Mouse (Mus musculus): ENCODE results near the gene Ermap. TPM values are rescaled to one million over a fixed set of nuclear protein-coding genes. Genes with fewer than 3 reads are reported as not detected.

The Ermap gene
- under 1 TPM; 0.40 to 0.54 TPM for total RNA-seq (2021)
- long read RNA-seq, experiment 1, partial matches to known transcripts: 1 of 2 reads
- long read RNA-seq, experiment 1, other reads (novel, unspliced or antisense): 1 of 2 reads
- long read RNA-seq, experiment 2, partial matches to known transcripts: 1 of 1 reads
- long read RNA-seq, experiment 2, other reads (novel, unspliced or antisense): 0 of 1 reads

DNA sequence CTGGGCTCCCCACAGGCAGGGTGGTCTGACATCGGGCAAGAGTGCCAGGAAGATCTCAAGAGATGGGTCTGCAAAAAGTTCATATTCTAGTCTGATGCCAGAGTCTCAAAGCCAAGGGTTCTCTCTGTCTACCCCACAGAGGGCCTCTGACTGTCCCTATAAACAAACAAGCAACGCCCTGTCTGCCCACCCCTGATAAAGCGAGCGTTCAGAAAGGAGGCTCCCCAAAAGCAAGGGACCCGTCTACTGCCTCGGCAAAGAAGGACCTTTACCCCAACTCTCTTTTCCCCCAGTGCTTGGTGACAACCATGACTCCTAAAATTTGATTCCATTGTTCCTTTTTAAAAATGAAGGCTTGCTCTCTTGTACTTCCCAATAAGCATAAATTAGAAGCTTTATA is at the start of gene Ermap:
Ermap (minus strand) TSS at position 148 of the 400 bp plus-strand sequence.
- TF ChIP-seq CTCF (IDR thresholded peaks at IDR 0.05): no peak
- Histone ChIP-seq H3K4me3 (no peak within 1 kb of the TSS), H3K27ac (no peak within 1 kb of the TSS)
- intact Hi-C loops (cut with DNase I): loop anchor here (10.0 kb wide), 1 partner anchor 545 kb away; no protein-coding TSS in a partner anchor
- DNase-seq (ENCODE audit: extremely low spot score in 1 of 2, low spot score in 2 of 2): no peak

GRCm38 (mm10) chr4:119239181-119239682 is 49.4 kb upstream of the Ermap start:
- no peak overlapping the region for H3K4me3 ChIP-seq
- intact Hi-C loops (cut with DNase I): no loop called here

GRCm38 (mm10) chr4:119238661-119239060 is 48.9 kb upstream of the Ermap start:
- DNase-seq (ENCODE audit: extremely low spot score in 1 of 2, low spot score in 2 of 2): no peak
- no peak for TF ChIP-seq CTCF (IDR thresholded peaks at IDR 0.05)
- intact Hi-C loops (cut with DNase I): no loop called here
- Histone ChIP-seq H3K4me3 (no peak overlapping the region), H3K27ac (0 out of 2 replicates have a peak overlapping the region, but pooled peaks have one; percentile 3)

More at GRCm38 (mm10) chr4:119239181-119239682, 49.4 kb upstream of the Ermap start:
- DNase-seq (ENCODE audit: extremely low spot score in 1 of 2, low spot score in 2 of 2): peak in 1 of 2 experiments; percentile 46
- TF ChIP-seq CTCF (IDR thresholded peaks at IDR 0.05): peak; percentile 92
- H3K27ac ChIP-seq: no peak overlapping the region

GRCm38 (mm10) chr4:119234348-119234747 is 44.5 kb upstream of the Ermap start:
- intact Hi-C loops (cut with DNase I): no loop called here
- Histone ChIP-seq H3K4me3 (peak overlapping the region; percentile 76), H3K27ac (no peak overlapping the region)
- DNase-seq (ENCODE audit: extremely low spot score in 1 of 2, low spot score in 2 of 2): no peak
- TF ChIP-seq CTCF (IDR thresholded peaks at IDR 0.05): no peak

DNA sequence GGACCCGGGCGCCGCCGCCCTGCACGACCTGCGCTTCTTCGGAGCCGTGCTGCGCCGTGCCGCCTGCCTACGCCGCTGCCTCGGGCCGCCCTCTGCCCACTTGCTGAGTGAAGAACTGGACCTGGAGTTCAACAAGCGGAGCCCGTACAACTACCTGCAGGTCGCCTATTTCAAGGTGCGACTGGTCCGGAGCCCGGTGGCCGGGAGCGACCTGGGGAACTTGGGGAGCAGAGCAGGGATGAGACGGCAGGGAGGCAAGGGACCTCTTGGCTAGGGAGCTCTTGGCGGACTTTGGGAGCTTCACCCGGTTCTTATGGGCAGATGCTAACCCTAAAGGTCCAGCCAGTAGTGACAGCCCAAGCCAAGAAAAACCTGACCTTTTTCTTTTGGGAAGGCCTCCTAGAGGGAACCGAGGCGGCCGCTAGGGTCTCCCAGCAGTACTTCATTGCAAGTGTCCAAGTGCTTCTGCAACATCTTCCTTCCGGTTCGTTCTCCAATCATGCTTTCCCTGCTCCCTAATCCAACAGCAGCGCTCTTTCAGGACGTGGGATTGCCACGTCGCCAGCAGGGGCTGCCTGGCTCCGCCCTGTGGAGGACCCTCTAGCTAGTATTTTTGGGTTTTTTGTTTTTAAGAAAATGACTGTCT is 43.6 kb upstream of the Ermap start:
- H3K27ac ChIP-seq: peak overlapping the region; percentile 70
- peak overlapping the region; percentile 76 for H3K4me3 ChIP-seq
- intact Hi-C loops (cut with DNase I): no loop called here
- peak; percentile 38 to 51 for DNase-seq (ENCODE audit: extremely low spot score in 1 of 2, low spot score in 2 of 2)
- peak; percentile 35 for TF ChIP-seq CTCF (IDR thresholded peaks at IDR 0.05)

GRCm38 (mm10) chr4:119232410-119233255 is 42.8 kb upstream of the Ermap start, which contains the start of the genes AU022252 and P3h1:
TSS of gene AU022252 (minus strand) at chr4:119232712.
TSS of gene P3h1 (plus strand) at chr4:119232915.
- intact Hi-C loops (cut with DNase I): no loop called here
- H3K4me3 ChIP-seq: peak within 1 kb of the TSS; percentile 76
- no peak for TF ChIP-seq CTCF (IDR thresholded peaks at IDR 0.05)
- peak; percentile 96 to 97 for DNase-seq (ENCODE audit: extremely low spot score in 1 of 2, low spot score in 2 of 2)
- peak within 1 kb of the TSS; percentile 70 for H3K27ac ChIP-seq

DNA sequence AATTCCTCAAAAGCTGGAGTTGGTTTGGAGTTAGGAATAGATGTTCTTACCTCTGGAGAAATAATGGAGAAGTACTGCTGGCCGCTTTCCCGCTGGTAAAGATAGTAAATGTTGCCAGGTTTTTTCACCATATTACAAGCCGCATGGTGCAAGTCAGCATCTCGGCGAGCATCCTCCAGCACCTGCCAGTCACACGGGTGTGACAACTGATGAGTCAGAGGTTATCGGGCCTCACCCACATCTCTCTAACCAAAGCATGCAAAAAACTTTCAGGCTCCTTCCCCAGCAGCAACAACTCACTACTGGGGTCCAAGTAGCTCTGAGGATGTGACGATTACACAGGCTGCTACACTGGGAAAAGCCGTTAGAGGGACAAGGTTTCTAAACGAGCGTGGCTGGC is 36.9 kb upstream of the Ermap start:
- DNase-seq (ENCODE audit: extremely low spot score in 1 of 2, low spot score in 2 of 2): no peak
- no peak for TF ChIP-seq CTCF (IDR thresholded peaks at IDR 0.05)
- no peak overlapping the region for H3K27ac ChIP-seq
- no peak overlapping the region for H3K4me3 ChIP-seq
- intact Hi-C loops (cut with DNase I): no loop called here

DNA sequence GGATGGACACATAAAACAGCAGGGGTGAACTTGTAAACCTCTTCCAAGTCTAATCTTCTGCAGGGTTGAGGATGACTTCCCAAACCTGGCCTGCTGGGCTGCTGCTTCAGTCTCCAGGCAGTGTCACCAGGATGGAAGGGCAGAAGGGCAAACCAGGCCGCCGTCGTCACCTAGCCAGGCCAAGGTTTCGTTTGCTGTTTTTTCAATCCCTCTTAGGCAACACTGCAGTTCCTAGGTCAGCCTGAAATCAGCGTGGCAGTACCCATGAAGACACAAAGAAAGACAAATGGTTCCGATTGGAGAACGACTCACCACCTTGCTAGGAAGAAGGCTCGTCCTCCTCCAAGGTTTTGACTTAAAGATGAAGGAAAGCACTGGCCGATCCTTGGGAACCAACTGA is 35.9 kb upstream of the Ermap start:
- no peak overlapping the region for H3K27ac ChIP-seq
- intact Hi-C loops (cut with DNase I): no loop called here
- DNase-seq (ENCODE audit: extremely low spot score in 1 of 2, low spot score in 2 of 2): no peak
- no peak overlapping the region for H3K4me3 ChIP-seq
- no peak for TF ChIP-seq CTCF (IDR thresholded peaks at IDR 0.05)

DNA sequence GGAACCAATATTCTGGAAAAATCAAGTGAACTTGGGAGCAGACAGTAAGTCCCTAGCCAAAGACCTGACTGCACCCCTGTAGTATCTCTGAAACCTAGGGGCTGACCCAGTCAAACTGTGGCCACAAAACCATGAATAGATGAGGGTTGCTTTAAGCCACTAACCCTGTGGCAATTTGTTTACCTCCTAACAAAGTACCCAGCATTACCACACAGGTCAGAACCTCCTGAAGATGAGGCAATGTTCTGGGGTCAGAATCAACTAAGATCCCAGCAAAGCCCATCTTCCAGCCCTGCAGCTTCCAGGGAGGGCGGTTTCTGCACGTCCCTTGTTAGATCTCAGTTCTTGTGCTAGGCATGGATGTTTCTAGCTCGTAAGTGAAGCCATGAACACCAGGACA is 34.7 kb upstream of the Ermap start:
- no peak for DNase-seq (ENCODE audit: extremely low spot score in 1 of 2, low spot score in 2 of 2)
- intact Hi-C loops (cut with DNase I): no loop called here
- Histone ChIP-seq H3K4me3 (no peak overlapping the region), H3K27ac (no peak overlapping the region)
- no peak for TF ChIP-seq CTCF (IDR thresholded peaks at IDR 0.05)

GRCm38 (mm10) chr4:119223696-119224095 is 33.9 kb upstream of the Ermap start:
- Histone ChIP-seq H3K4me3 (no peak overlapping the region), H3K27ac (no peak overlapping the region)
- DNase-seq (ENCODE audit: extremely low spot score in 1 of 2, low spot score in 2 of 2): peak in 1 of 2 experiments; percentile 40
- intact Hi-C loops (cut with DNase I): no loop called here
- peak; percentile 67 for TF ChIP-seq CTCF (IDR thresholded peaks at IDR 0.05)

DNA sequence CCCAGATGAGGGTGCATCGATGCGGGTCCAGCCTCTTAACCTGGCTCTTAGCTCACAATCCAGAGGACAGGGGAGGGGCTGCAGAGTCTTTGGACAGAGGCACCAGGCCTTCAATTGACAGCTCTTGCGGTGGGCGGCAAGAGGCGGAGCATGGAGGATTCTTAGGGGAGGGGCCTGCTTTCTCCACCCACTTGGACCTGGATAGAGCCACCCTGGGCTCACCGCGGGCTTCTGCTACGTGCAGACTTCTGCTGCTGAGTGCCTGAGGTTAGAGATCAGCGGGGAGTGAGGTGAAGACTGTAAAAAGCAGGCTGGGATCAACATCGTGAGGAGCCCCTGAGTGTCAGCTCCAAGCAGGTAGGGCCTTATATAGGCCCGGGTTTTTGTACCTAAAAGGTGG is 28.4 kb upstream of the Ermap start, which contains the start of gene Tmem269:
Tmem269 (minus strand) TSS at position 49 of the 400 bp plus-strand sequence.
- H3K4me3 ChIP-seq: no peak within 1 kb of the TSS
- no peak for DNase-seq (ENCODE audit: extremely low spot score in 1 of 2, low spot score in 2 of 2)
- TF ChIP-seq CTCF (IDR thresholded peaks at IDR 0.05): no peak
- H3K27ac ChIP-seq: no peak within 1 kb of the TSS
- intact Hi-C loops (cut with DNase I): no loop called here

Data from left cerebral cortex, adult 2 months (tissue).